Comparison of ENCODE assay signal across 19 mouse cellular contexts in genomic region chr11:112886139-112886538, GRCm38 (mm10).
DNase-seq lines count a peak whose midpoint lies in the region; ATAC-seq lines count a peak whose summit lies in the region.
"Had no signal": no experiment of that assay in that cellular context is flagged by ENCODE, and none has a peak within 500 bp of the region (broad histone marks: within the 10 kb centered on the region; RNA-seq: fewer than 3 reads in every experiment).

No protein-coding gene starts in this region.

- no peak for DNase-seq in kidney, postnatal 14 days
- DNase-seq in midbrain, embryonic 11.5 days (ENCODE audit: low spot score, missing footprints) = peak; percentile 70
- DNase-seq in limb, embryonic 10.5 days (ENCODE audit: low spot score) = no peak
- DNase-seq in embryo, embryonic 9.5 days (ENCODE audit: extremely low spot score) = no peak
- DNase-seq: adrenal gland, adult 2 months; adrenal gland, postnatal 25 days; cerebellum, adult 18-20 months; cerebellum, adult 9-11 months; cerebellum, postnatal 36 days; gastrocnemius, postnatal 36 days; heart, adult 11 months; heart, postnatal 10 days; heart, postnatal 4 days had no signal

- H3K4me2 ChIP-seq in kidney, embryonic 15.5 days = peak overlapping the region; percentile 43
- no peak overlapping the region for H3K4me2 ChIP-seq in midbrain, embryonic 11.5 days
- no peak overlapping the region for H3K4me2 ChIP-seq in midbrain, embryonic 15.5 days
- no peak overlapping the region for H3K4me2 ChIP-seq in limb, embryonic 12.5 days
- H3K4me2 ChIP-seq: forebrain, embryonic 15.5 days; hindbrain, embryonic 14.5 days had no signal

- H3K27ac ChIP-seq in kidney, embryonic 15.5 days = no peak overlapping the region
- no peak overlapping the region for H3K27ac ChIP-seq in midbrain, embryonic 11.5 days (ENCODE audit: low read depth, low read length)
- H3K27ac ChIP-seq in midbrain, embryonic 15.5 days = no peak overlapping the region
- H3K27ac ChIP-seq in limb, embryonic 10.5 days = peak overlapping the region; percentile 70
- 0 out of 2 replicates have a peak overlapping the region, but pooled peaks have one; percentile 29 for H3K27ac ChIP-seq in limb, embryonic 12.5 days
- H3K27ac ChIP-seq: embryonic facial prominence, embryonic 10.5 days; forebrain, embryonic 15.5 days; hindbrain, embryonic 14.5 days had no signal

- H3K4me3 ChIP-seq in kidney, embryonic 15.5 days (replicated peaks) = peak overlapping the region; percentile 3; the same call in 1 of the 2 replicates
- no peak overlapping the region for H3K4me3 ChIP-seq in midbrain, embryonic 11.5 days (ENCODE audit: low read depth, low read length)
- H3K4me3 ChIP-seq in midbrain, embryonic 15.5 days = no peak overlapping the region
- H3K4me3 ChIP-seq in limb, embryonic 10.5 days = no peak overlapping the region
- no peak overlapping the region for H3K4me3 ChIP-seq in limb, embryonic 12.5 days (replicated peaks)
- H3K4me3 ChIP-seq: embryonic facial prominence, embryonic 10.5 days; forebrain, embryonic 15.5 days had no signal

- no peaks in the 10 kb centered on the region for H3K36me3 ChIP-seq in kidney, embryonic 15.5 days
- no peaks in the 10 kb centered on the region for H3K36me3 ChIP-seq in midbrain, embryonic 11.5 days (ENCODE audit: control insufficient read depth, insufficient read depth, low read length)
- H3K36me3 ChIP-seq in midbrain, embryonic 15.5 days (replicated peaks) = no peaks in the 10 kb centered on the region
- no peaks in the 10 kb centered on the region for H3K36me3 ChIP-seq in limb, embryonic 10.5 days
- no peaks in the 10 kb centered on the region for H3K36me3 ChIP-seq in limb, embryonic 12.5 days
- H3K36me3 ChIP-seq: embryonic facial prominence, embryonic 10.5 days; forebrain, embryonic 15.5 days had no signal

- no peak overlapping the region for H3K9ac ChIP-seq in kidney, embryonic 15.5 days
- H3K9ac ChIP-seq in midbrain, embryonic 11.5 days (ENCODE audit: low read length) = no peak overlapping the region
- H3K9ac ChIP-seq in midbrain, embryonic 15.5 days = no peak overlapping the region
- no peak overlapping the region for H3K9ac ChIP-seq in limb, embryonic 12.5 days (replicated peaks)
- H3K9ac ChIP-seq: forebrain, embryonic 15.5 days; hindbrain, embryonic 14.5 days had no signal

- ATAC-seq in kidney, embryonic 15.5 days (replicated peaks; ENCODE audit: low FRiP score) = peak; percentile 57
- no peak for ATAC-seq in midbrain, embryonic 11.5 days (ENCODE audit: low FRiP score)
- no peak for ATAC-seq in midbrain, embryonic 15.5 days (replicated peaks)
- no peak for ATAC-seq in limb, embryonic 12.5 days (ENCODE audit: insufficient number of reproducible peaks, insufficient read depth, low FRiP score, low TSS enrichment, low read depth)
- ATAC-seq: forebrain, embryonic 15.5 days had no signal

- WGBS in kidney, embryonic 15.5 days = 36% methylated on average over 16 of the region's 16 CpGs
- 91% methylated on average over 16 of the region's 16 CpGs for WGBS in midbrain, embryonic 11.5 days
- 90% methylated on average over 16 of the region's 16 CpGs for WGBS in midbrain, embryonic 15.5 days
- WGBS in limb, embryonic 10.5 days = 84% methylated on average over 16 of the region's 16 CpGs
- WGBS in limb, embryonic 12.5 days = 72% methylated on average over 16 of the region's 16 CpGs

- H3K27me3 ChIP-seq in kidney, embryonic 15.5 days = 0 out of 2 replicates have a peak, but pooled peaks cover 3% of the 10 kb centered on the region
- H3K27me3 ChIP-seq in midbrain, embryonic 11.5 days (ENCODE audit: control insufficient read depth, insufficient read depth, low read length) = no peaks in the 10 kb centered on the region
- H3K27me3 ChIP-seq in midbrain, embryonic 15.5 days (replicated peaks) = no peaks in the 10 kb centered on the region
- H3K27me3 ChIP-seq in limb, embryonic 10.5 days (ENCODE audit: low read depth, poor library complexity, severe bottlenecking) = no peaks in the 10 kb centered on the region
- H3K27me3 ChIP-seq in limb, embryonic 12.5 days = no peaks in the 10 kb centered on the region
- H3K27me3 ChIP-seq: forebrain, embryonic 15.5 days had no signal

- peaks cover 13% of the 10 kb centered on the region for H3K4me1 ChIP-seq in kidney, embryonic 15.5 days
- H3K4me1 ChIP-seq in midbrain, embryonic 11.5 days (ENCODE audit: control insufficient read depth, insufficient read depth, low read length) = peaks cover 3% of the 10 kb centered on the region; the same call in 1 of the 2 replicates
- H3K4me1 ChIP-seq in midbrain, embryonic 15.5 days = no peaks in the 10 kb centered on the region
- H3K4me1 ChIP-seq in limb, embryonic 10.5 days = peaks cover 18% of the 10 kb centered on the region
- peaks cover 15% of the 10 kb centered on the region for H3K4me1 ChIP-seq in limb, embryonic 12.5 days (replicated peaks)
- H3K4me1 ChIP-seq: forebrain, embryonic 15.5 days had no signal

- no peaks in the 10 kb centered on the region for H3K9me3 ChIP-seq in kidney, embryonic 15.5 days (replicated peaks)
- no peaks in the 10 kb centered on the region for H3K9me3 ChIP-seq in midbrain, embryonic 11.5 days (ENCODE audit: control insufficient read depth, low read length)
- H3K9me3 ChIP-seq in midbrain, embryonic 15.5 days = no peaks in the 10 kb centered on the region
- H3K9me3 ChIP-seq in limb, embryonic 10.5 days (replicated peaks) = no peaks in the 10 kb centered on the region
- no peaks in the 10 kb centered on the region for H3K9me3 ChIP-seq in limb, embryonic 12.5 days
- H3K9me3 ChIP-seq: embryonic facial prominence, embryonic 10.5 days; forebrain, embryonic 15.5 days had no signal

Comparison
In these comparisons a context has a peak if more than half of its experiments do, and no peak if none do; other contexts are left out.
1. H3K27ac ChIP-seq: peak in limb, embryonic 10.5 days (single experiment) and limb, embryonic 12.5 days (single experiment); none in kidney, embryonic 15.5 days (single experiment), midbrain, embryonic 11.5 days (single experiment) and midbrain, embryonic 15.5 days (single experiment).